Mouse (Mus musculus): Measurements from ENCODE around the gene Akap5. TPM values are rescaled to one million over a fixed set of nuclear protein-coding genes. Genes with fewer than 3 reads are reported as not detected.
A peak's percentile ranks its signal among the peaks of the same experiment; 100 is the strongest.

Akap5 gene
- polyA plus RNA-seq (2015; fragmentation: Nextera tagmentation; extraction: Ambion mirVana): 0.21 and 0.38 TPM in 2 replicates

DNA sequence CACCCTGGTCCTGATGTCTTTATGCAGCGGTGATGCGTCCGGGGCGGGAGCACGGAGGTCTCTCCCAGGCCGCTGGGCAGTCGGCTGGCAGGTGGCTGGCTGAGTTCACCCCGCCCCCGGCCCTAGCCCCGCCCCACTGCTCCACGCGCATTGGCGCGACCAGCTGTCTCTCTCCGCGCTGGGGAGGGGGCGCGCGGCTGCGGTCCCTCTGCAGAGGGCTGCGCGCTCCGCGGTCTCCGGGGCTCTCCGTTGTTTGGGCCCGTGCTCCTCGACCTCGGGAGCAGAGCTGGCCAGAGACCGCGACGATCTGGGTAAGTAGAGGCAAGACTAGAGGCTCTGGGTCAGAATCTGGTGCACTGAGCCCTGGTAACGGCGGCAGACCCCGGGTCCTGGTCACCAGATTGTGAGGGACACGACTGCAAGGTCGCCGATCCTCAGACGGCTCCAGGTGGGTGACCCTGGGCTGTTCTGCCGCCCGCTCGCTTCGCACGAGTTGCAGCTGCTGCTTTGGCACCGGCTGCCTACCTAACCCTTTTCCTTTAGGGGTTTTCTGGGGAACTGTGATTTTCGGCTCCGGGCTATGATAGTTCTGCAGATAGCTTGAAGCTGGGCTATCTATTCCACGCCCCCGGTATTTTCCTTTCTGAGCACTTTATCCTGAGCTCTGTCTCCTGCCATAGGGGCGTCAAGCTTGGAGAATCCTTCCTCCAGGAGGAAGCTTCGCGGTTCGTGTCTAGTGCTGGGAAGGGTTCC lies at the start of gene Akap5:
TSS of gene Akap5 (plus strand) at position 213 of the 753 bp plus-strand sequence.
- peak; percentile 65 for DNase-seq (ENCODE audit: low spot score)

DNA sequence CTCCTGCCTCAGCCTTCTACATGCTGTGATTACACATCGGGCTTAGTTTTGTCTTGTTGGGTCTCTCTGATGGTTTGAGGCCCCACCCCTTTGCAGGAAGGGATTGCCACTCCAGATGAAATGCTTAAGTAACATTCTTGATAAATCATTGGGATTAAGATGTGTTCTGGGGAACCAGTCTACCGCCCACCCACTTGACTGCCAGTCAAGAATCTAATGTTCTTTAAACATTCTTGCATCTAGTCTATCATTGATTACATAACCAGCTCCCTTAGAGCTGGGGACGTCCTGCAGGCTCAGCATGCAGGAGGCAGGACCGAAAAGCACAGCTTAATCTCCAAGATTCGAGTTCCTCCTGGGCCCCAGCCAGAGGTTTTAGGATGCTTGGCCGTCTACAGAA lies 46.5 kb upstream of the Akap5 start:
- no peak for DNase-seq (ENCODE audit: low spot score)

- DNase-seq (ENCODE audit: low spot score): no peak
These were observed 44.1 kb upstream of the Akap5 start for GRCm38 (mm10) chr12:76280556-76280955.

- DNase-seq (ENCODE audit: low spot score): no peak
These were observed 43.5 kb upstream of the Akap5 start for GRCm38 (mm10) chr12:76281111-76281660.

DNA sequence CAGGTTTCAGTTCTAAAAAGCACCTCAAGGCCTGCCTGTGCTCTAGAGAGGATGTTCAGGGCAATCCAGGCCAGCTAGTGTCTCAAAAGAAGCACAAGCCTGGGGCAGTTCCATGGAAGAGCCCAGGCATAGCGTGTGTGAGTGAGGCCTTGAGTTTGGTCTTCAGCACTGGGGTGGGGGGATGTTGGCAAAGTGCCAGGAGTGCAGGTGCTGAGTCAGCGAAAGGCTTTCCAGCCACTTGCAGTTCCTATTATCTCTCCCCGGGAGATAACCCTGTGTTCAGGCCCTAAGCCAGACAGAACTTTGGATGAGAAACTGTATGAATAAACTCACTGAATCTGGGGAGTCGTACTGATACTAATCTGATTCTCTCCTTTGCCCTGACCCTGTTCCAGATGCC lies 42.6 kb upstream of the Akap5 start:
- no peak for DNase-seq (ENCODE audit: low spot score)

- no peak for DNase-seq (ENCODE audit: low spot score)
These were observed 42.0 kb upstream of the Akap5 start for GRCm38 (mm10) chr12:76282532-76283173.

DNA sequence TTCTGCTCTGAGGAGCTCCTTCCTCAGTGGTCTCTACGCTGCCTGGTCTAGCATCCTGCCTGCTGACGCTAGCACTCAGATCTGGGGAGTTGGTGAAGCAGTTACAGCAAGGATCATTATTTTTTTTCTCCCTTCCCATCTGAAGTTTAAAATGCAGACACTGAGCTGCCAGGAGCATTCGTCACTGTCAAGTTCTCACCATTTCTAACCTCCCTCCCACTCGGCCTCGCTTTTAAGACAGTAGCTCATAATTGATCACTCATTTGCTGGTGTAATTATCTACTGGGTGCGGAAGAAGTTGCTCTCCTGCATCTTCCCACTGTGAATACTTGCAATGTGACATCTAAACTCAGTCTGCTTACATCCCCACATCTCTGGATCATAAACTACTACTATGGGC lies 39.3 kb upstream of the Akap5 start:
- DNase-seq (ENCODE audit: low spot score): no peak

DNA sequence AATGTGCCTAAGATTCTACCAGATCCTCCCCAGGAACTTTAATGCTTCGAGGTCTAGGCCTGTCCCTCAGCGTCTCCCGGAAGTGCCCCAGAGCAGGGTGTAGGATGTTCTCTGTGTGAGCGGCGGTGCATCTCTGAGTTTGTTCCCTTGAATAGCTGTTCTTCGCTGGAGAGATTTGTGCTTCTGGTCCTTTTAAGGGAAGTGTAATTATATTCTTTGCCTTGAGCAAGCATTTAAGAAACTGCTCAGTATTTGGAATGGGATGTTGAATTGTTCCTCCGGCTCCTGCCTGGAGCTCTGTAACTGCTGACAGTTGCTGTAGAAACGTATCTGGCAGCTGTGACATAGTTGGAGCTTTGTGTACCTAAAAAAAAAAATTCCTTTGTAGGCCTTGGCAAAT lies 36.7 kb upstream of the Akap5 start:
- no peak for DNase-seq (ENCODE audit: low spot score)

DNA sequence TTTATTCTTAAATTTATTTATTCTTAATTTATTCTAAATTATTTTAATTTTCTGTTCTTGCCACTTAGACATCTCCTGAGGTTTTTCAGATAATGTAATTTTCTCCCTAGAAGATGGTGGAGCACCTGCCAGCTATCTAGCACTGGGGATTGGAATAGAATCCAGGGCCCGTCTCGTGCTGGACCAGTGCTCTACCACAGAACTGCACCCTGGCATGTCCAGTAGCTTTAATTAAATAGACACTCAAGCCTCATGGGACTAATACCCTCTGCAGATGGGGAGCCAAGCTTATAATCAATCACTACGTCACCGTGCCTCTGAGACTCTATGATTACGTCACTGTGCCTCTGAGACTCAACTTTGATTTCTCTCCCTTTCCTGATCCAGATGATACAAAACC lies 36.2 kb upstream of the Akap5 start:
- no peak for DNase-seq (ENCODE audit: low spot score)

- DNase-seq (ENCODE audit: low spot score): no peak
These were observed 35.3 kb upstream of the Akap5 start for GRCm38 (mm10) chr12:76289428-76289827.

DNA sequence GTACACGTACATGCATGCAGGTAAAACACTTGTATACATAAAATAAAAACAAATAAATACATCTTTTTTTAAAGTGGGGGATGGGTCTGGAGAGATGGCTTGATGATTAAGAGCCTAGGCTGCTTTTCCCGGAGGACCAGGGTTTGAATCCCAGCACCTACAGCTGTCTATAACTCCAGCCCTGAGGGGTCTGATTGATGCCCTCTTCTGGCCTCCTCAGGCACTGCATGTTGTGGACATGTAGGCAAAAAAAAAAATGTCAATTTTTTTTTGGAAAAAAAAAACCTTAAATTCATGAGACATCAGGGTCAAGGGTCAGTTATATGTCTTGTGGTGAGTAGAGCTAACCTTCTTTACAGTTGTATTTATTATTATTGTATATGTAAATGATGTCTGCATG lies 34.4 kb upstream of the Akap5 start:
- DNase-seq (ENCODE audit: low spot score): no peak

DNA sequence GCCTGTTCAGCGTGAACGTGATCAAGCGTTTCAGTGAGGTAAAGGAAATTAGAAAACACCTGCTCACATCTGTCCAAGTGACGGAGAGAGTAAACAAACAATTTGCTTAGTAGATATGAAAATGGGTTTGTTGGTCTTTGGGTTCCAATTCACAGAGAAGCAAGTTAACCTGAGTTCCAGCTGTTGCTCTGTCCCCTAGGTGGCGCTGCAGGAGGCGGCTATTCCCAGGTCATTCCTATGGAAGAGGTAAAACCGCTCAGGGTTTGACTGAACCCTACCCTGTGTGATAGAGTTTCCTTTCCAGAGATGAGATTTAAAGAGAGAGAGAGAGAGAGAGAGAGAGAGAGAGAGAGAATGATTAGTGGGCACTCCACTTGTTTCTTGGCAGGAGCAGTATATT lies 31.5 kb upstream of the Akap5 start:
- DNase-seq (ENCODE audit: low spot score): peak; percentile 25

DNA sequence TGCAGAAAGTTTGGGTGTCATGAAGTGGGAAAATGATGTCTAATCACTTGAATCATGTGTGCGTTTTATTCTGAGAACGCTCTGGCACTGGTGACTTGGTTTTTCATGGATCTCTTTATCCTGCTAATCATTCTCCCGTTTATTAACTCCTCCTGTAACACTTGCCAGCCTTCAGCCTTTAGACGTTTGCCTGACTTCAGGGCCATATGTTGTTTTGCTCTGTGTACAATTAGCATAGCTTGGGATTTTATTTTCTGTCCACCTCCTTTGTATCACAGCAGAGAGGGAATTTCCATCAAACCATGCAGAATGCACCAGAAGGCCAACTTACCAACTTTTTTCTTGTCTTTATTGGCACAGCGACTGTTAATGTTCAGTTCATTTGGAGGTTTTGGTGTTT lies 26.9 kb upstream of the Akap5 start:
- DNase-seq (ENCODE audit: low spot score): no peak

- DNase-seq (ENCODE audit: low spot score): no peak
These were observed 25.3 kb upstream of the Akap5 start for GRCm38 (mm10) chr12:76299361-76299906.

GRCm38 (mm10) chr12:76300367-76300766 lies 24.3 kb upstream of the Akap5 start:
- DNase-seq (ENCODE audit: low spot score): no peak

- no peak for DNase-seq (ENCODE audit: low spot score)
These were observed 21.2 kb upstream of the Akap5 start for GRCm38 (mm10) chr12:76303474-76303873.

DNA sequence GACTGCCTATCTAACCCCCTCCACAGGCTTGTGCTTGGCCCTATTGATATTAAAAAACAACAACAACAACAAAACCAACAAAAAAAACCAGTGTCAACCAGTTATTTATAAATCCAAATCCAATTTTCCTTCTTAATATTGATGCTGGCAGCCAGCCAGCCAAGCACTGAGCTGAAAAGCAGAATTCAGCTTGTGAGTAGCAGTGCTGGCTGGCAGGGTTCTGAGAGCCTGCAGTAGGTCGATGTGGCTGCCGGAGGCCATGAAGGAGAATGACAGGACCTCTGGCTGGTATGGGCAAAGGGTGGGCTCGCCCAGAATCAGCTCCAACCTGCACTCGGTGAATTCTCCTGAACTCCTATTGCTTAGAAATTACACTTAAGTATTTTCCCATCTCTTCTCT lies 20.5 kb upstream of the Akap5 start:
- no peak for DNase-seq (ENCODE audit: low spot score)

GRCm38 (mm10) chr12:76305107-76305506 lies 19.6 kb upstream of the Akap5 start:
- no peak for DNase-seq (ENCODE audit: low spot score)

- DNase-seq (ENCODE audit: low spot score): no peak
These were observed 17.7 kb upstream of the Akap5 start for GRCm38 (mm10) chr12:76306852-76307561.

DNA sequence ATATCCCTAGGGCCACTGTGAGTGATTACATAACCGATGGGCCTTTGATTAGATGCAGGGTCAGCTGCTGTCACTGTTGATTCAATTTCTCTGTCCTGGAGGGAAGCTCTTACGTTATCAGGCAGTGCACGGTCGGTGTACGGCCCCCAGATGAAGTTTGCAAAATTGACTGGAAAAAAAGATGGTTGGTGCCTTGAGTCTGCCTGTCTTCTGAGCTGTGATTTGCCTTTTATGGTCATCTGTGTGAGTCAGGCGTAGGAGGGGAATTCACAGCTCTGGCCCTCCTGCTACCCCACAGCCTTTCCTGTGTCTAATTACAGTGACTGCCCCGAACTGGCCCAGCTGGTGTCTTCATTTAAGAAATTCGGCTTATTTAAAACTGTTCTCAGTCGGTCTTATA lies 16.7 kb upstream of the Akap5 start:
- no peak for DNase-seq (ENCODE audit: low spot score)

DNA sequence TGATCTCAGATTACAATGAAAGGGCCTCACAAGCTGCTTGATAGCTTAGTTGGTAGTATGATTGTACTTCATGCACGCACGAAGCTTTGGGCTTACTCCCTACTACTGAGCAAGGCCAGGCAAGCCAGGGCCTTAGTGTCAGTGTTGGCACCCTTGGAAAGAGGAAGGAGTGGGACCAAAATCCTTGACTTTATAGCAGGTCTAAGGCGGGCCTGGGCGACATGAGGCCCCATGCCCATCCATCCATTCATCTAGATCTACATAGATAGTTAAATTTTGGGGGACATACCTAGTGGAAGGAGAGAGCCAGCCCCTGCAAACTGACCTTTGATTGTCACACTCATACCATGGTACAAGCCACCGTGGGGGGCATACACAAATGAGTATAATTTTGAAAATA lies 16.3 kb upstream of the Akap5 start:
- DNase-seq (ENCODE audit: low spot score): no peak

GRCm38 (mm10) chr12:76310007-76310406 lies 14.7 kb upstream of the Akap5 start:
- DNase-seq (ENCODE audit: low spot score): no peak

All from thymus, postnatal 0 days (tissue).